Mouse (Mus musculus): ENCODE results near the gene Mdm2. TPM values are rescaled to one million over a fixed set of nuclear protein-coding genes. Genes with fewer than 3 reads are reported as not detected.

Mdm2 gene
- polyA plus RNA-seq, 1 experiment from 2014 or later = 56.0 TPM

DNA sequence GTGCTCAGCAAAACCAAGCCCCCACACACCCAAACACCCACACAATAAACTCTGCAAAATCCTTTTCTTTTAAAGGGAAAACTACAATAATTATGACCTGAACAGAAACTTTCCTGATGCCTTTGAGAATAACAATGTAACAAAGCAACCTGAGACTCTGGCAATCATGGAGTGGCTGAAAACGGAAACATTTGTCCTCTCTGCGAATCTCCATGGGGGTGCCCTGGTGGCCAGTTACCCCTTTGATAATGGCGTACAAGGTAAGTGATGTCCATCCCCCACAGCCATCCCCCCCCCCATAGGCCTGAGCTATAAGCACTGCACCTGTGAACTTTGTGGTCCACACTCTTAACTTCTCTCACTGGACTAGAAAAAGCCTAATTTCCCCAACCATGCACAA is 40.5 kb downstream of the Mdm2 start:
- H3K4me1 ChIP-seq (replicated peaks; ENCODE audit: control insufficient read depth, insufficient read depth, low read length) = no peaks in the 10 kb centered on the region
- no peak overlapping the region for H3K9ac ChIP-seq (ENCODE audit: low read depth, low read length)
- H3K9me3 ChIP-seq (ENCODE audit: control insufficient read depth, low read length) = no peaks in the 10 kb centered on the region
- H3K27ac ChIP-seq (ENCODE audit: low read depth, low read length) = no peak overlapping the region
- H3K4me3 ChIP-seq (ENCODE audit: low read depth, low read length) = no peak overlapping the region
- ATAC-seq (replicated peaks; ENCODE audit: low FRiP score) (no peak), DNase-seq (ENCODE audit: low spot score) (no peak)
- WGBS = 84% methylated on average over 3 of the region's 3 CpGs
- no peaks in the 10 kb centered on the region for H3K27me3 ChIP-seq (replicated peaks; ENCODE audit: control insufficient read depth, insufficient read depth, low read length)
- H3K4me2 ChIP-seq = no peak overlapping the region
- H3K36me3 ChIP-seq (ENCODE audit: control insufficient read depth, insufficient read depth, low read length) = no peaks in the 10 kb centered on the region

DNA sequence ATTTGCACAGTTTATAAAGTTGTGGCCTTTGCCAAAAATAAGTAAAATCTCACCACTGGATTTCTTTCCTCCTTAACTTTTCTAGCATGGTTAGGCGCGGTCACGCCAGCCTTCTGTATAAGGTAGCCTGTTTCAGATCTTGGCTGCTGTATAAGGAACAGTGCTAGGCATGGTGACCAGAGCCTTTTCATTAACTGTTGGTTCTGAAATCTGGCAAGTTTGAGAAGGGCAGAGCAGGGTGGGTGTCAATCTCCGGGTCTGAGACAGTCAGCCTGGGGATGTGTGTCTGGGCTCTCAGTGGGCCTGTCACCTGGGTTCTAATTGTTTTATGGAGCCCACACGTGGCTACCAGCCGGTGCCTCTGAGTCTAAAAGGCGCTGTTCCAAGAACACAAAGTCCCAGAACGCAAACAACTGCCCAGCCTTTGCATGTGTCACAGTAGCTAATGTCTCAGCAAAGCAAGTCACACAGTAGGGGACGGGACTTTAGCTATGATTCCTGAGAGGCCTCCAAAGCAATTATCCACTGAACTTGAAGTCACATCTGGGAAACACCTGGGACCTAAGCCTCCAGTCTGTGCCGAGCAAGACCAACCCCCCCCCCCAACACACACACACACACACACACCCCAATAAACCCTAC is 41.0 kb downstream of the Mdm2 start:
- H3K27me3 ChIP-seq (replicated peaks; ENCODE audit: control insufficient read depth, insufficient read depth, low read length) = no peaks in the 10 kb centered on the region
- H3K9ac ChIP-seq (ENCODE audit: low read depth, low read length) = no peak overlapping the region
- H3K9me3 ChIP-seq (ENCODE audit: control insufficient read depth, low read length) = no peaks in the 10 kb centered on the region
- H3K36me3 ChIP-seq (ENCODE audit: control insufficient read depth, insufficient read depth, low read length) = no peaks in the 10 kb centered on the region
- no peaks in the 10 kb centered on the region for H3K4me1 ChIP-seq (replicated peaks; ENCODE audit: control insufficient read depth, insufficient read depth, low read length)
- ATAC-seq (replicated peaks; ENCODE audit: low FRiP score) (no peak), DNase-seq (ENCODE audit: low spot score) (no peak)
- H3K27ac ChIP-seq (ENCODE audit: low read depth, low read length) = no peak overlapping the region
- 78% methylated on average over 10 of the region's 10 CpGs for WGBS
- H3K4me3 ChIP-seq (ENCODE audit: low read depth, low read length) = no peak overlapping the region
- no peak overlapping the region for H3K4me2 ChIP-seq

DNA sequence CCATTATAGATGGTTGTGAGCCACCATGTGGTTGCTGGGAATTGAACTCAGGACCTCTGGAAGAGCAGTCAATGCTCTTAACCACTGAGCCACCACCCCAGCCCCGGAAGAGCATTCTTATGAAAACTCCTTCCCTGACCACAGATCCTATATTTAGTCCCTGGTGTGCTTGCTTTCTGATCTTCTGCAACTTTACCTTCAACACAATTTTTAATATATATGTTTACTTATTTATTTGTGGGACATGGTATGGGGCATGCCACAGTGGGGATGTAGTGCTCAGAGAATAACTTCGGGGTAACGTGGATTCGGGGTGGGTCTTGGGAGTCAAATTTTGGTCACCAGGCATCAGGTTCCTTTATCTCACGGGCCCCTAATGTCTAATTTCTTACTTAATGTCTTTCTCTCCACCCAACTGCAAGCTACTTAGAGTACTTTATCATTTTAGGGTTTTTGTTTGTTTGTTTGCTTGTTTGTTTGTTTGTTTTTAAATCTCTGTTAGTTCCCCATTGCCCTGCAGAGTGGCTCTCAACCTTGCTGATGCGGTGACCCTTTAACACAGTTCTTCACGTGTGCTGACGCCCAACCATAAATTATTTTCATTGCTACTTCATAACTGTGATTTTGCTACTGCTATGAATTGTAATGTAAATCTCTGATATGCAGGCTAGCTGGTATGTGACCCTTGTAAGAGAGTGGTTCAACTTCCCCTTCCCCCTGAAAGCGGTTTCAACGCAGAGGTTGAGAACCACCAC is 41.8 kb downstream of the Mdm2 start:
- no peak overlapping the region for H3K9ac ChIP-seq (ENCODE audit: low read depth, low read length)
- no peaks in the 10 kb centered on the region for H3K4me1 ChIP-seq (replicated peaks; ENCODE audit: control insufficient read depth, insufficient read depth, low read length)
- H3K36me3 ChIP-seq (ENCODE audit: control insufficient read depth, insufficient read depth, low read length) = no peaks in the 10 kb centered on the region
- no peaks in the 10 kb centered on the region for H3K27me3 ChIP-seq (replicated peaks; ENCODE audit: control insufficient read depth, insufficient read depth, low read length)
- H3K9me3 ChIP-seq (ENCODE audit: control insufficient read depth, low read length) = no peaks in the 10 kb centered on the region
- DNase-seq (ENCODE audit: low spot score) (no peak), ATAC-seq (replicated peaks; ENCODE audit: low FRiP score) (no peak)
- 78% methylated on average over 10 of the region's 10 CpGs for WGBS
- H3K27ac ChIP-seq (ENCODE audit: low read depth, low read length) = no peak overlapping the region
- no peak overlapping the region for H3K4me3 ChIP-seq (ENCODE audit: low read depth, low read length)
- H3K4me2 ChIP-seq = no peak overlapping the region

DNA sequence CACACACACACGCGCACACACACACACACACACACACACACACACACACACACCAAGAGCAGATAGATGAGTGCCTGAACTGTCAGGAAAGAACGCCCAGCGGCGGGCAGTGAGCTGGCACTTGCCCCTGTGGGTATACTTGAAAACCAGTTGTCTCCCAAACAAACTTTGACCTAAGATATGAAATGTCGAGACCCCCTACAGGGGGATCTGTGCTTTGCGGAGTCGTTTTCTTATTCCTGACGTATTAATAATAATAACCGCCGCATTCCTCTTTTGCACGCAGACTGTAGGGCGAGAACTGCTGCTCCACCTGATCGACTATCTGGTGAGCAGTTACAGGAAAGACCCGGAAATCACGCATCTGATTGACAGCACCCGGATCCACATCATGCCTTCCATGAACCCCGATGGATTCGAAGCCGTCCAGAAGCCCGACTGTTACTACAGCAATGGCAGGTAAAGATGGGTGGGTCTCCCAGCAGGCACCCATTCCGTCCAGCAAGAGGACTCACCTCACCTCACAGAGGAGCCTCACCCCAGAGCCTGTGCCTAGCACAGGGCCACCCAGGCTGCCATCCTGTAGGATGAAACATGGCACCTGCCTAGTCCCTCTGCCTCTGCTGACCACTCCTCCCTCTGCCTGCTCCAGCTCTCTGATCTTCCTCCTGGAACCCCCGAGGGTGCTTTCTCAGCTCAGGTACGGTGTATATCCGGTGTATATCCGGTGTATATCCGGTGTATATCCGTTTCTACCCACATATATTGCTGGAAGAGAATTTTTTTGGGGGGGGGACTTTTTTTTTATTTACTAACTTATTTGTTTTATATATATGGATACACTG is 42.7 kb downstream of the Mdm2 start:
- H3K36me3 ChIP-seq (ENCODE audit: control insufficient read depth, insufficient read depth, low read length) = no peaks in the 10 kb centered on the region
- no peaks in the 10 kb centered on the region for H3K27me3 ChIP-seq (replicated peaks; ENCODE audit: control insufficient read depth, insufficient read depth, low read length)
- H3K4me2 ChIP-seq = no peak overlapping the region
- DNase-seq (ENCODE audit: low spot score) = no peak
- 89% methylated on average over 28 of the region's 28 CpGs for WGBS
- H3K4me3 ChIP-seq (ENCODE audit: low read depth, low read length) = no peak overlapping the region
- H3K9ac ChIP-seq (ENCODE audit: low read depth, low read length) = no peak overlapping the region
- H3K27ac ChIP-seq (ENCODE audit: low read depth, low read length) = no peak overlapping the region
- no peak for ATAC-seq (replicated peaks; ENCODE audit: low FRiP score)
- no peaks in the 10 kb centered on the region for H3K9me3 ChIP-seq (ENCODE audit: control insufficient read depth, low read length)
- peaks cover 4% of the 10 kb centered on the region for H3K4me1 ChIP-seq (replicated peaks; ENCODE audit: control insufficient read depth, insufficient read depth, low read length)

DNA sequence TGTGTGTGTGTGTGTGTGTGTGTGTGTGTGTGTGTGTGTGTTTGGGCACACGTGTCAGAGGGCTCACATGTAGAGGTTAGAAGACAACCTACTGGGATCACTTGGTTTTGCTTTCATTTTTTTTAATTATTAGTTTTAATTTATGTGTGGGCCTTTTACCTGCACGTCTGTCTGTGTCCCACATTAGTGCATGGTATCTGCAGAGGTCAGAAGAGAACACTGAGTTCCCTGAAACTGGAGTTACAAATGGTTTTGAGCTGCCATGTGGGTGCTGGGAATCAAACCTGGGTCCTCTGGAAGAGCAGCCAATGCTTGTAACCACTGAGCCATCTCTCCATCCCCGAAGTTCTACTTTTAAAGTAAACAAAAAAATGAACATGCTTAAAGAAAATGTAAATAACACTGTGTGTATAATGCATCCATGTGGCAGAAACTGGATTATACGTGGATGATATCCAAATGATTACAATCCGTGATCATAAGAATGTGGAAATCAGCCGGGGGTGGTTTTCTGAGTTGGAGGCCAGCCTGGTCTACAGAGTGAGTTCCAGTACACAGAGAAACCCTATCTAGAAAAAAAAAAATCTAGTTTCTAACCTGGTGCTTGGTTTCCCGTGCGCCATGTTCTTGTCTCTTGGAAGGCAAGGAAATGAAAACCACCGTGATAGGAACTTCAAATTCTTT is 43.5 kb downstream of the Mdm2 start:
- 85% methylated on average over 9 of the region's 9 CpGs for WGBS
- no peak overlapping the region for H3K4me2 ChIP-seq
- ATAC-seq (replicated peaks; ENCODE audit: low FRiP score) (no peak), DNase-seq (ENCODE audit: low spot score) (no peak)
- no peak overlapping the region for H3K4me3 ChIP-seq (ENCODE audit: low read depth, low read length)
- no peaks in the 10 kb centered on the region for H3K27me3 ChIP-seq (replicated peaks; ENCODE audit: control insufficient read depth, insufficient read depth, low read length)
- H3K4me1 ChIP-seq (replicated peaks; ENCODE audit: control insufficient read depth, insufficient read depth, low read length) = peaks cover 4% of the 10 kb centered on the region
- no peak overlapping the region for H3K9ac ChIP-seq (ENCODE audit: low read depth, low read length)
- no peaks in the 10 kb centered on the region for H3K36me3 ChIP-seq (ENCODE audit: control insufficient read depth, insufficient read depth, low read length)
- no peak overlapping the region for H3K27ac ChIP-seq (ENCODE audit: low read depth, low read length)
- no peaks in the 10 kb centered on the region for H3K9me3 ChIP-seq (ENCODE audit: control insufficient read depth, low read length)

DNA sequence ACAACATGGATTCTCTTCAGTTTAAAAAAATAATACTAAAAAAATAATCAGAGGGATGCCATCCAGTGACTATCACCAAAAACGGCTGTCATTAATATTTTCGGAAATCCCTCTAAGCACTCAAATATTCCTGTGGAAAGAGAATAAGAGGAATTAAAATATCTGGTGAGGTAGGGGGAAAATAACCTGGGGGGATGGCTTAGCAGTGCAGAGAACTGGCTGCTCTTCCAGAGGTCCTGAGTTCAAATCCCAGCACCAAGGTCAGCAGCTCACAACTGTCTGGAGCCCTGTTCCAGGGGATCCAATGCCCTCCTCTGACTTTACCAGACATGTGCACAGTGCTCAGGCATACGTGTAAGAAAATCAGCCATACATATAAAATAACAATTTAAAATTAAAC is 44.2 kb downstream of the Mdm2 start:
- 89% methylated on average over 3 of the region's 3 CpGs for WGBS
- H3K4me1 ChIP-seq (replicated peaks; ENCODE audit: control insufficient read depth, insufficient read depth, low read length) = peaks cover 4% of the 10 kb centered on the region
- H3K9ac ChIP-seq (ENCODE audit: low read depth, low read length) = no peak overlapping the region
- no peak overlapping the region for H3K4me3 ChIP-seq (ENCODE audit: low read depth, low read length)
- H3K36me3 ChIP-seq (ENCODE audit: control insufficient read depth, insufficient read depth, low read length) = no peaks in the 10 kb centered on the region
- no peak overlapping the region for H3K4me2 ChIP-seq
- DNase-seq (ENCODE audit: low spot score) (no peak), ATAC-seq (replicated peaks; ENCODE audit: low FRiP score) (no peak)
- H3K9me3 ChIP-seq (ENCODE audit: control insufficient read depth, low read length) = no peaks in the 10 kb centered on the region
- H3K27ac ChIP-seq (ENCODE audit: low read depth, low read length) = no peak overlapping the region
- H3K27me3 ChIP-seq (replicated peaks; ENCODE audit: control insufficient read depth, insufficient read depth, low read length) = no peaks in the 10 kb centered on the region

DNA sequence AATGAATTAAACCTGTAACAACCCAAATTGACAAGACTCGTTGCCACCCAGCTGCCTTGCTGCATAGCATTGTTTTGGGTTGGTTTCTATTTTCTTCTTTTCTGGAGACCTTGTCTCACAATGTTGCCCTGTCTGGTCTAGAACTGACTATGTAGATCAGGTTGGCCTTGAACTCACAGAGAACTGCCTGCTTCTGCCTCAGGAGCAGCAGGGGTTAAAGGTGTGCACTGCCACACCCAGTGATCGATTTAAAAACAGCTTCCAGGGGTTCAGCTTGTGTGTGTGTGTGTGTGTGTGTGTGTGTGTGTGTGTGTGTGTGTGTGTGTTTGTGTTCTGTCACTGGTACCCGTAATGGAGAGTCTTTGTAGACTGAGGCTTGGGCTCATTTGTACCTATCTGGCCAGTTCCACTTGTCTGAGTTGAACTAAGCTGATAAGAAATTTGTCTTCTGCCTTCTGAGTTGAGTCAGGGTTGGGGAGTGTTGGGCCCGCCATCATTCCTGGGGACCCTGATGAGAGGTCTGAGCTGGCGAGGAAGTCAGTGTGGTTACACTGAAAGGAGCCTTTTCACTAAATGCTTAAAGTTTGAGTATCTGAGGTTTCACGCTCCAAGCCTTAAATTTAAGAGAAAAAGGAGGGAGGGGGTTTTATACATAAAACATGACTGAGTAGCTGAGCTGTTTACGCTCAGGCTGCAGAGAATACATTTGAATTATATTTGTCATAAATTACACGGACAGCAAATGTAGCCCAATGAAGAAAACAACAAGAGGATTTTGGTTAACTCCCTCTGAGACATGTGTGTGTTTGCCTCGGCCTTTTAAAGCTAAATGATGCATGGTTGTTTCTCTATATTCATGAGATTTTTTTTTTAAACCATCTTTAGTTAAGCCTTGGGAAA is 44.9 kb downstream of the Mdm2 start:
- ATAC-seq (replicated peaks; ENCODE audit: low FRiP score) (no peak), DNase-seq (ENCODE audit: low spot score) (no peak)
- Histone ChIP-seq H3K27me3 (replicated peaks; ENCODE audit: control insufficient read depth, insufficient read depth, low read length) (no peaks in the 10 kb centered on the region), H3K9ac (ENCODE audit: low read depth, low read length) (no peak overlapping the region), H3K4me1 (replicated peaks; ENCODE audit: control insufficient read depth, insufficient read depth, low read length) (peaks cover 4% of the 10 kb centered on the region), H3K4me3 (ENCODE audit: low read depth, low read length) (no peak overlapping the region), H3K9me3 (ENCODE audit: control insufficient read depth, low read length) (no peaks in the 10 kb centered on the region), H3K27ac (ENCODE audit: low read depth, low read length) (no peak overlapping the region), H3K36me3 (ENCODE audit: control insufficient read depth, insufficient read depth, low read length) (no peaks in the 10 kb centered on the region), H3K4me2 (no peak overlapping the region)
- 73% methylated on average over 9 of the region's 9 CpGs for WGBS

DNA sequence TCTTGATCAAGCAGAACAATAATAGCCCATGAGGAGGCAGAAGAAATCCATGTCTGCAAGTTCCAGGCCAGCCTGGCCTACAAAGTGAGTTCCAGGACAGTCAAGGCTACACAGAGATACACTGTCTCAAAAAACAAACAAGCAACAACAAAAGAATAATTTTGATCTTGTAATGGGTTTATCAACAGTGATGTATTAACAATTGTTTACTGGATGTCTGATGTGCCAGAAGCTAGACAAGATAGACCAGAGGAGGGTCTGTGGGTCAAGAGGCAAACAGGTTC is 45.7 kb downstream of the Mdm2 start:
- no peak overlapping the region for H3K27ac ChIP-seq (ENCODE audit: low read depth, low read length)
- no peak overlapping the region for H3K4me2 ChIP-seq
- DNase-seq (ENCODE audit: low spot score) = no peak
- no peaks in the 10 kb centered on the region for H3K9me3 ChIP-seq (ENCODE audit: control insufficient read depth, low read length)
- peaks cover 4% of the 10 kb centered on the region for H3K4me1 ChIP-seq (replicated peaks; ENCODE audit: control insufficient read depth, insufficient read depth, low read length)
- no peak overlapping the region for H3K4me3 ChIP-seq (ENCODE audit: low read depth, low read length)
- H3K36me3 ChIP-seq (ENCODE audit: control insufficient read depth, insufficient read depth, low read length) = no peaks in the 10 kb centered on the region
- no peaks in the 10 kb centered on the region for H3K27me3 ChIP-seq (replicated peaks; ENCODE audit: control insufficient read depth, insufficient read depth, low read length)
- ATAC-seq (replicated peaks; ENCODE audit: low FRiP score) = no peak
- no peak overlapping the region for H3K9ac ChIP-seq (ENCODE audit: low read depth, low read length)
